Mouse (Mus musculus): ENCODE data around the gene Spaca3.

DNA sequence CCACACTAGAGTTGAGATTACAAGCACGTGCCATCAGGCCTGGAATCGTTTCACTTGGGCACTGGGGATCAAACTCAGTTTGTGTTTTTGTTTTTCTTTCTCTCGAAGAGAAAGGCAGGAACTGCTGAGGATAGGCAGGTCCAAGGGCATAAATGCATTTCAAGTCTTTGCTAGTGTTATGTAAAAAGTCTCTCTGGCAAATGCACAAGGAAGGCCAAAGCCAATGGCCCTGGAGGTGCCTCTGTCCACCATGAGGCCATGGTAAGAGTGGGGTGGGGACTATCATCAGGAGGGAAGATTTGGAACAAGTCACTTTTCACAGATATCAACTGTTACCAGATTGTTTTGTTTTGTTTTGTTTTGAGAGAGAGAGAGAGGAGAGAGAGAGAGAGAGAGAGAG, 12.1 kb upstream of the Spaca3 start:
- TF ChIP-seq CTCF (IDR thresholded peaks at IDR 0.05; ENCODE audit: borderline replicate concordance, extremely low read depth, insufficient read depth, insufficient read length) (no peak), POLR2A (IDR thresholded peaks at IDR 0.05; ENCODE audit: borderline replicate concordance, extremely low read depth, insufficient read depth, insufficient read length, poor library complexity, severe bottlenecking) (no peak)

Data from brain, embryonic 14.5 days (tissue).